ENCODE assay signal across 13 mouse cellular contexts in genomic region chr13:59002943-59003806, GRCm38 (mm10).
DNase-seq lines count a peak whose midpoint lies in the region; ATAC-seq and TF ChIP-seq lines count a peak whose summit lies in the region.
"Had no signal": no experiment of that assay in that cellular context is flagged by ENCODE, and none has a peak within 500 bp of the region (broad histone marks: within the 10 kb centered on the region; RNA-seq: fewer than 3 reads in every experiment).

No protein-coding gene starts in this region.

- H3K4me3 ChIP-seq in heart, adult 2 months, result no peak overlapping the region
- no peak overlapping the region for H3K4me3 ChIP-seq in liver, postnatal 0 days (ENCODE audit: low read depth, low read length)
- H3K4me3 ChIP-seq in liver, embryonic 11.5 days (ENCODE audit: low read depth, low read length), result no peak overlapping the region
- H3K4me3 ChIP-seq in brown adipose tissue, adult 24 weeks (ENCODE audit: insufficient read depth, low read depth, low read length), result no peak overlapping the region
- H3K4me3 ChIP-seq in limb, embryonic 10.5 days, result no peak overlapping the region
- no peak overlapping the region for H3K4me3 ChIP-seq in cerebellum, adult 2 months (replicated peaks; ENCODE audit: insufficient read depth, low read depth, low read length)
- H3K4me3 ChIP-seq: heart, embryonic 15.5 days; liver, embryonic 13.5 days; megakaryocyte, embryonic 14.5 days had no signal

- H3K79me2 ChIP-seq in heart, adult 2 months (replicated peaks; ENCODE audit: control insufficient read depth, insufficient read depth, low read length), result no peaks in the 10 kb centered on the region

- intact Hi-C loops in heart, adult 2 months (cut with DNase I), result no loop called here

- H3K4me1 ChIP-seq in heart, adult 2 months (ENCODE audit: control insufficient read depth, insufficient read depth, low read length), result no peaks in the 10 kb centered on the region
- peaks cover 14% of the 10 kb centered on the region for H3K4me1 ChIP-seq in liver, postnatal 0 days (ENCODE audit: insufficient read depth)
- H3K4me1 ChIP-seq in liver, embryonic 11.5 days (replicated peaks; ENCODE audit: control insufficient read depth, insufficient read depth, low read length), result no peaks in the 10 kb centered on the region
- H3K4me1 ChIP-seq in brown adipose tissue, adult 24 weeks (ENCODE audit: control insufficient read depth, insufficient read depth, insufficient read length, low read length), result peaks cover 3% of the 10 kb centered on the region; the same call in 1 of the 2 replicates
- peaks cover 47% of the 10 kb centered on the region for H3K4me1 ChIP-seq in limb, embryonic 10.5 days
- no peaks in the 10 kb centered on the region for H3K4me1 ChIP-seq in cerebellum, adult 2 months (ENCODE audit: control insufficient read depth, insufficient read depth, low read length)
- H3K4me1 ChIP-seq: megakaryocyte, embryonic 14.5 days had no signal

- H3K36me3 ChIP-seq in heart, adult 2 months (ENCODE audit: control insufficient read depth, insufficient read depth, low read length), result no peaks in the 10 kb centered on the region
- H3K36me3 ChIP-seq in liver, postnatal 0 days (replicated peaks; ENCODE audit: insufficient read depth, low read length), result no peaks in the 10 kb centered on the region
- H3K36me3 ChIP-seq in liver, embryonic 11.5 days (ENCODE audit: control insufficient read depth, insufficient read depth, low read length), result no peaks in the 10 kb centered on the region
- H3K36me3 ChIP-seq in limb, embryonic 10.5 days, result no peaks in the 10 kb centered on the region
- H3K36me3 ChIP-seq: heart, embryonic 15.5 days; liver, embryonic 13.5 days had no signal

- no peak for ATAC-seq in liver, postnatal 0 days
- no peak for ATAC-seq in liver, embryonic 11.5 days (replicated peaks; ENCODE audit: low FRiP score)

- TF ChIP-seq CTCF in heart, adult 2 months (IDR thresholded peaks at IDR 0.05), result no peak
- no peak for TF ChIP-seq CTCF in liver, postnatal 0 days (IDR thresholded peaks at IDR 0.05; ENCODE audit: low read depth)
- TF ChIP-seq CTCF in cerebellum, adult 2 months (IDR thresholded peaks at IDR 0.05; ENCODE audit: borderline replicate concordance, insufficient read depth, low read depth, low read length), result no peak

- H3K27ac ChIP-seq in heart, adult 2 months, result no peak overlapping the region
- H3K27ac ChIP-seq in liver, postnatal 0 days (ENCODE audit: low read depth), result no peak overlapping the region
- H3K27ac ChIP-seq in liver, embryonic 11.5 days (ENCODE audit: low read depth, low read length), result no peak overlapping the region
- peak overlapping the region; percentile 91 for H3K27ac ChIP-seq in brown adipose tissue, adult 24 weeks (replicated peaks; ENCODE audit: low read depth, low read length)
- H3K27ac ChIP-seq in limb, embryonic 10.5 days, result 0 out of 2 replicates have a peak overlapping the region, but pooled peaks have one; percentile 46
- H3K27ac ChIP-seq in cerebellum, adult 2 months (ENCODE audit: insufficient read depth, low read length), result no peak overlapping the region
- H3K27ac ChIP-seq: heart, embryonic 15.5 days; liver, embryonic 13.5 days had no signal

- no peaks in the 10 kb centered on the region for H3K27me3 ChIP-seq in heart, adult 2 months (ENCODE audit: control insufficient read depth, insufficient read depth, low read length)
- H3K27me3 ChIP-seq in liver, postnatal 0 days (ENCODE audit: insufficient read depth, low read length), result no peaks in the 10 kb centered on the region
- H3K27me3 ChIP-seq in liver, embryonic 11.5 days (replicated peaks; ENCODE audit: control insufficient read depth, insufficient read depth, low read length), result no peaks in the 10 kb centered on the region
- no peaks in the 10 kb centered on the region for H3K27me3 ChIP-seq in limb, embryonic 10.5 days (ENCODE audit: low read depth, poor library complexity, severe bottlenecking)
- no peaks in the 10 kb centered on the region for H3K27me3 ChIP-seq in cerebellum, adult 2 months (ENCODE audit: control insufficient read depth, insufficient read depth, low read length)
- H3K27me3 ChIP-seq: heart, embryonic 15.5 days; liver, embryonic 13.5 days; megakaryocyte, embryonic 14.5 days had no signal

- peak; percentile 6 for DNase-seq in heart, adult 8-10 months (ENCODE audit: low spot score)
- no peak for DNase-seq in heart, adult 2 months
- DNase-seq in liver, postnatal 0 days, result no peak
- DNase-seq in liver, embryonic 11.5 days (ENCODE audit: low spot score), result no peak
- DNase-seq in limb, embryonic 10.5 days (ENCODE audit: low spot score), result no peak
- DNase-seq in cerebellum, adult 2 months, result no peak
- DNase-seq: cerebellum, adult 9-11 months; embryo, embryonic 11 days; liver, embryonic 13.5 days; retina, postnatal 1 day had no signal

- no peak overlapping the region for H3K9ac ChIP-seq in heart, adult 2 months (ENCODE audit: low read depth, low read length)
- H3K9ac ChIP-seq in liver, postnatal 0 days (replicated peaks), result no peak overlapping the region
- no peak overlapping the region for H3K9ac ChIP-seq in liver, embryonic 11.5 days (ENCODE audit: low read depth, low read length)
- H3K9ac ChIP-seq: heart, embryonic 15.5 days; liver, embryonic 13.5 days had no signal

- 65% methylated on average over 12 of the region's 12 CpGs for WGBS in heart, adult 2 months
- 56% methylated on average over 12 of the region's 12 CpGs for WGBS in liver, postnatal 0 days (ENCODE audit: insufficient replicate concordance)
- 74% methylated on average over 12 of the region's 12 CpGs for WGBS in liver, embryonic 11.5 days
- 83% methylated on average over 12 of the region's 12 CpGs for WGBS in limb, embryonic 10.5 days
- WGBS in cerebellum, adult 2 months, result 77% methylated on average over 12 of the region's 12 CpGs

- H3K4me2 ChIP-seq in liver, postnatal 0 days (ENCODE audit: low read depth, low read length), result peak overlapping the region; percentile 16; the same call in 1 of the 2 replicates
- H3K4me2 ChIP-seq in liver, embryonic 11.5 days, result no peak overlapping the region
- H3K4me2 ChIP-seq: heart, embryonic 15.5 days; liver, embryonic 13.5 days had no signal

- no peaks in the 10 kb centered on the region for H3K9me3 ChIP-seq in liver, postnatal 0 days (ENCODE audit: low read length)
- no peaks in the 10 kb centered on the region for H3K9me3 ChIP-seq in liver, embryonic 11.5 days (ENCODE audit: control insufficient read depth, low read length)
- H3K9me3 ChIP-seq in limb, embryonic 10.5 days (replicated peaks), result no peaks in the 10 kb centered on the region
- H3K9me3 ChIP-seq: heart, embryonic 15.5 days; liver, embryonic 13.5 days had no signal

- TF ChIP-seq EP300 in heart, adult 2 months (IDR thresholded peaks at IDR 0.05; ENCODE audit: insufficient read depth, low read depth, low read length), result no peak
- TF ChIP-seq EP300 in liver, postnatal 0 days (IDR thresholded peaks at IDR 0.05; ENCODE audit: low read depth), result no peak; the same call in 1 of the 2 replicates

- no peak for TF ChIP-seq POLR2A in heart, adult 2 months (IDR thresholded peaks at IDR 0.05; ENCODE audit: insufficient read depth, low read depth, low read length)
- TF ChIP-seq POLR2A in cerebellum, adult 2 months (IDR thresholded peaks at IDR 0.05; ENCODE audit: borderline replicate concordance, insufficient read depth, low read length), result no peak

Comparison
In these comparisons a context has a peak if more than half of its experiments do, and no peak if none do; other contexts are left out.
1. H3K27ac ChIP-seq: peak in brown adipose tissue, adult 24 weeks (single experiment) and limb, embryonic 10.5 days (single experiment); none in heart, adult 2 months (single experiment), liver, postnatal 0 days (single experiment), liver, embryonic 11.5 days (single experiment) and cerebellum, adult 2 months (single experiment).